Mouse (Mus musculus) cerebellum, adult 9-10 months (tissue): Measurements from ENCODE around the gene Krtap12-1.
"Not testable (repeated sequence)": the region's sequence is repeated elsewhere in the genome, so short reads cannot be mapped to it uniquely, and the experiment has no call there.

Experiments
- DNase-seq: peaks from one replicate; pipeline ENCODE4 v3.0.0; 2022

Krtap12-1 gene

DNA sequence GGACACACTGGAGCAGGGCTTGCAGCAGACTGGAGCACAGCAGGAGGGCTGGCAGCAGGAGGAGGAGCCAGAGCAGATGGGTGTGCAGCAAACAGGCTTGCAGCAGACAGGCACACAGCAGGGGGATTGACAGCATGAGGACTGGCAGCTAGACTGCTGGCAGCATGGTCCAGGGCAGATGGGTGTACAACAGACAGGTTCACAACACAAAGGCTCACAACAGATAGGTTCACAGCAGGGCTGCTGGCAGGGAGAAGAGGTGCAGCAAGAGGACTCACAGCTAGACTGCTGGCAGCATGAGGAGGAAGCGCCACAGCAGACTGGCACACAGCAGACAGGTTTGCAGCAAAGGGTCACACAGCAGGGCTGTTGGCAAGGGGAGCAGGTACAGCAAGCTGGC lies 30.3 kb downstream of the Krtap12-1 start:
- peak; percentile 19 for DNase-seq

DNA sequence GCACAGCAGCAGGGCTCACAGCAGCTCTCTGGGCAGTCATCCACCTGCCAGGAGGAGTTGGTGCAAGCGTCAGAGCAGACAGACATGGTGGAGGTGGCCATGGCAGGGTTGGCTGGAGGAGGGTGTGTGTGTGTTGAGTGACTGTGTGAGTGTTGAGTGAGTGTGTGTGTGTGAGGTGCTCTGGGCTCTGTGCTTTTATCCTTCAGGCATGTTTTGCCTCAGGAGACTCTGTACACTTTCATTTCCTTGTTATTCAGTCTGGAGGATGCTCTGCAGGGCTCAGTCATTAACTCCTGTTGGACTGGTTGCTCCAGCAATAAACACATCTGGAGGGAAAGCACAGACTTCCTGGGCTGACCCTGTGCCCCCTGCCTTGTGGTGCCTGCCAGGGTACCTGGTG lies 30.9 kb downstream of the Krtap12-1 start, which contains the start of gene Gm9736:
Gene Gm9736 (minus strand): TSS at position 101 of the 400 bp plus-strand sequence.
- DNase-seq = not testable (repeated sequence)

DNA sequence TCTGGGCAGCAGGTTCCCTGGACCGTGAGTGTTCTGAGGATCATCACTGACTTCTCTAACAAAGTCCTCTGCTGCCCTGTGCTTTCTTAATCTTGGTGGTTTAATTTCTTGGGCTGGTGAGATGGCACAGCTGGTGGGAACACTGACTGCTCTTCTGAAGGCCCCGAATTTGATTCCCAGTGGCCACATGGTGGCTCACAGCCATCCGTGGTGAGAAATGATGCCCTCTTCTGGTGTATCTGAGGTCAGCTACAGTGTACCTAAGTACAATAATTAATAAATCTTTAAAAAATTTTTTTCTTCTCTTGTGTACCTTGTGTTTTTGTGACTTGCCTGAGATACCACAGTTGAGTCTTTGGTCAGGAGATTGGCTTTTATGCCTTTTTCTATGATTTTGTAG lies 31.9 kb downstream of the Krtap12-1 start:
- not testable (repeated sequence) for DNase-seq

DNA sequence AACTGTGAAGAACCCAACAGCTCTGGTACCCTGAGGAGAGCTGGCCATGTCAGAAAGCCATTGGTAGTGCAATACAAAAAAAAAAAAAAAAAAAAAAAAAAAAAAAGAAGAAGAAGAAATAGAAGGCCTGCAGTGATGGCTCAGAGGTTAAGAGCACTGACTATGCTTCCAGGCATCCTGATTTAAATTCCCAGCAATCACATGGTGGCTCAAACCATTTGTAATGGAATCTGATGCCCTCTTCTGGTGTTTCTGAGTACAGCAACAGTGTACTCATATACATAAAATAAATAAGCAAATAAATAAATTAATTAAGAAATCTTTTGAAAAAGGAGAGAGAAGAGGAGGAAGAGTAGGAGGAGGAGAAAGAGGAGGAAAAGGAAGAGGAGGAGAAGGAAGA lies 33.0 kb downstream of the Krtap12-1 start:
- DNase-seq = no peak

DNA sequence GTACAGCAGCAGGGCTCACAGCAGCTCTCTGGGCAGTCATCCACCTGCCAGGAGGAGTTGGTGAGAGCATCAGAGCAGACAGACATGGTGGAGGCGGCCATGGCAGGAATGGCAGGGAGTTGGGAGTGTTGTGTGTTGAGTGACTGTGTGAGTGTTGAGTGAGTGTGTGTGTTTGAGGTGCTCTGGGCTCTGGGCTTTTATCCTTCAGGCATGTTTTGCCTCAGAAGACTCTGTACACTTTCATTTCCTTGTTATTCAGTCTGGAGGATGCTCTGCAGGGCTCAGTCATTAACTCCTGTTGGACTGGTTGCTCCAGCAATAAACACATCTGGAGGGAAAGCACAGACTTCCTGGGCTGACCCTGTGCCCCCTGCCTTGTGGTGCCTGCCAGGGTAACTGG lies 39.2 kb downstream of the Krtap12-1 start, which contains the start of gene Gm3233:
Gene Gm3233 (minus strand): TSS at position 101 of the 400 bp plus-strand sequence.
- not testable (repeated sequence) for DNase-seq

DNA sequence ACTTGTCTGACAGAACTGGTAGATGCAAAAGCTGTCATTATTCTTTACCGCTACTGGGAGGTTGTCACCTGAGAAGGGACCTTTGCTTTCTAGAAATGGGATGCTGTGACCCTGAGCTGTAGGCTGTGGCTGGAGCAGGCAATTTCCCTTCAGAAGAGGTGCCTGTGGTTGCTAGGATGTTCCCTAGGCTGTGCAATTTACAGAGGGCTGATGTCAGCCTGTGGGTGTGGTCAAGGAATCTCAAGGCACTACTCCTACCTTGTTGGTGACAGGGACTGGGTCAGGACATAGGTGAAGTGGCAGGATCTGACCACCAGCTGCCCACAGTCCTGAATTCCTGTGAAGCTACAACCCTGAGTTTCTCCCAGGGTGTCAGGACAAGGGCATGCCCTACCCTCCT lies 49.3 kb downstream of the Krtap12-1 start:
- no peak for DNase-seq
